Mouse (Mus musculus) liver, adult 2 months (tissue): Measurements from ENCODE around the gene Rad9a. TPM values are rescaled to one million over a fixed set of nuclear protein-coding genes. Genes with fewer than 3 reads are reported as not detected.
"Not testable (repeated sequence)": the region's sequence is repeated elsewhere in the genome, so short reads cannot be mapped to it uniquely, and the experiment has no call there.

Experiments
- DNase-seq: peaks from one replicate; pipeline ENCODE4 v3.0.0-alpha.2; 2011; ENCODE audit warnings: low read depth, low spot score; ENCODE audit errors: extremely low read depth
- H3K27ac ChIP-seq: fragments of 200-500 bp; replicated peaks from 2 replicates; pipeline ENCODE4 v1.5.1; 2012; ENCODE audit warnings: low read depth, mild to moderate bottlenecking, control low read depth, inconsistent platforms, low read length; ENCODE audit not compliant: insufficient read depth
- H3K27me3 ChIP-seq: fragments of 200-500 bp; 2 replicates; pipeline ENCODE4 v1.6.1; 2012; ENCODE audit warnings: mild to moderate bottlenecking, moderate library complexity, low read length, inconsistent platforms; ENCODE audit not compliant: control insufficient read depth, insufficient read depth
- H3K36me3 ChIP-seq: fragments of 200-500 bp; 2 replicates; pipeline ENCODE4 v1.6.1; 2012; ENCODE audit warnings: low read length, inconsistent platforms; ENCODE audit not compliant: control insufficient read depth, insufficient read depth
- H3K4me1 ChIP-seq: fragments of 200-500 bp; 2 replicates; pipeline ENCODE4 v1.6.1; 2011; ENCODE audit warnings: low read length; ENCODE audit not compliant: control insufficient read depth, insufficient read depth
- H3K4me3 ChIP-seq: fragments of 200-500 bp; 2 replicates; pipeline ENCODE4 v1.5.1; 2011; ENCODE audit warnings: low read depth, mild to moderate bottlenecking, control low read depth, low read length, moderate library complexity; ENCODE audit not compliant: insufficient read depth
- H3K79me2 ChIP-seq: fragments of 200-500 bp; 2 replicates; pipeline ENCODE4 v1.6.1; 2012; ENCODE audit warnings: inconsistent platforms, mild to moderate bottlenecking, low read length, moderate library complexity; ENCODE audit not compliant: control insufficient read depth, insufficient read depth
- H3K9ac ChIP-seq: fragments of 200-500 bp; 2 replicates; pipeline ENCODE4 v1.6.1; 2012; ENCODE audit warnings: low read depth, mild to moderate bottlenecking, control low read depth, inconsistent platforms, low read length
- CTCF ChIP-seq: fragments of 200-500 bp; IDR thresholded peaks from 2 replicates; pipeline ENCODE4 v1.5.1; 2011; ENCODE audit warnings: low read depth, low read length, control low read depth
- POLR2A ChIP-seq: fragments of 200-500 bp; IDR thresholded peaks from 2 replicates; pipeline ENCODE4 v1.6.1; 2011; ENCODE audit warnings: low read length, control low read depth; ENCODE audit not compliant: insufficient read depth; ENCODE audit errors: extremely low read depth
- WGBS: fragments of 180-500 bp; shearing (Covaris S2); methylation state at CpG from one replicate; pipeline ENCODE4 v1.1.7; 2018; 5-methylcytosine and 5-hydroxymethylcytosine counted together
- polyA plus RNA-seq: library from polyadenylated mRNA; depleted of rRNA; stranded (reverse); fragments of >200 nt; gene quantifications from 2 replicates; pipeline ENCODE4 v1.2.3, GENCODE M21; 2012; rRNA removed
- total RNA-seq: library from RNA; depleted of rRNA; stranded (reverse); fragments of >200 nt; gene quantifications from 2 replicates; pipeline ENCODE4 v1.2.3, GENCODE M21; 2014; rRNA removed

Gene Rad9a
- total RNA-seq (0.74 and 1.3 TPM in 2 replicates), polyA plus RNA-seq (7.0 and 7.5 TPM in 2 replicates)

- peak within 1 kb of the TSS; percentile 78 for H3K4me3 ChIP-seq
- no peaks in the 10 kb centered on the region for H3K27me3 ChIP-seq
- WGBS: under 1% methylated on average over 34 of the region's 34 CpGs
- H3K79me2 ChIP-seq: no peaks in the 10 kb centered on the region
- DNase-seq: peak; percentile 86
- peaks cover 14% of the 10 kb centered on the region for H3K4me1 ChIP-seq
- peak within 1 kb of the TSS; percentile 79 for H3K9ac ChIP-seq
- TF ChIP-seq CTCF: no peak
- 0 out of 2 replicates have a peak, but pooled peaks have one; percentile 32 for TF ChIP-seq POLR2A
- no peaks in the 10 kb centered on the region for H3K36me3 ChIP-seq
- peak within 1 kb of the TSS; percentile 8; the same call in 1 of the 2 replicates for H3K27ac ChIP-seq
Measured at GRCm38 (mm10) chr19:4201291-4201909, at the start of gene Rad9a. Gene Rad9a, minus strand, starts transcription at chr19:4201662.

DNA sequence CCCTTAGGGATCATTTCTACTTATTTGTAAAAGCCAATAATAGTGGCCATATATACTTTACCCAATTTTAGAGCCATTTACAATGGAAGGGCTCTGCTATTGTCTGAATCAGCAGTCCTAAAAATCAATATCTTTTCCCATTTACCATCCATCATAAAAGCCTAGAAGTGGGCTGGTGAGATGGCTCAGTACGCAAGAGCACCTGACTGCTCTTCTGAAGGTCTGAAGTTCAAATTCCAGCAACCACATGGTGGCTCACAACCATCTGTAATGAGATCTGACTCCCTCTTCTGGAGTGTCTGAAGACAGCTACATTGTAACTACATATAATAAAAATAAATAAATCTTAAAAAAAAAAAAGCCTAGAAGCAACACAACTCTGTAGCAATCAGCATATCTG lies 47.2 kb upstream of the Rad9a start:
- not testable (repeated sequence) for H3K4me1 ChIP-seq, H3K79me2 ChIP-seq, DNase-seq, H3K27me3 ChIP-seq, H3K27ac ChIP-seq, H3K4me3 ChIP-seq, H3K9ac ChIP-seq, H3K36me3 ChIP-seq
- WGBS: 35% methylated on average over 1 of the region's 1 CpGs

DNA sequence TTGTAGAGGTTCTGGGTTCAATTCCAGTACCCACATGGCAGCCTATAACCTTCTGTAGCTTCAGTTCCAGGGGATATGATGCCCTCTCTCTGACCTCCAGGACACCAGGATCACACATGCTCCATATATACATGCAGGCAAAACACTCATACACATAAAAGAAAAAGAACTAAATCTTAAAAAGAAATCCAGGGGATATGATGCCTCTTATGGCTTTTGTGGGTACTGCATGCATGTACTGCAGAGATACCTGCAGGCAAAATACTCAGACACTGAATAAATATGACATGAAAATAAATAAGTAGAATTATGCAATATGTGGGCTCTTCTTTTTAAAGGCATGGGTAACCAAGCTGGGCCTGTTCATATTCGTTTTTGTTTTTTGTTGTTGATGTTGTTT lies 45.5 kb upstream of the Rad9a start:
- no peaks in the 10 kb centered on the region for H3K79me2 ChIP-seq
- H3K9ac ChIP-seq: no peak overlapping the region
- H3K36me3 ChIP-seq: no peaks in the 10 kb centered on the region
- no peak overlapping the region for H3K4me3 ChIP-seq
- no peaks in the 10 kb centered on the region for H3K4me1 ChIP-seq
- no peaks in the 10 kb centered on the region for H3K27me3 ChIP-seq
- H3K27ac ChIP-seq: no peak overlapping the region
- 58% methylated on average over 1 of the region's 1 CpGs for WGBS
- TF ChIP-seq POLR2A: no peak
- TF ChIP-seq CTCF: no peak
- no peak for DNase-seq

- no peaks in the 10 kb centered on the region for H3K36me3 ChIP-seq
- peaks cover 2% of the 10 kb centered on the region for H3K4me1 ChIP-seq
- no peaks in the 10 kb centered on the region for H3K27me3 ChIP-seq
- 92% methylated on average over 6 of the region's 6 CpGs for WGBS
- TF ChIP-seq CTCF: no peak
- no peak for TF ChIP-seq POLR2A
- no peak overlapping the region for H3K27ac ChIP-seq
- DNase-seq: no peak
- H3K79me2 ChIP-seq: no peaks in the 10 kb centered on the region
- no peak overlapping the region for H3K4me3 ChIP-seq
- H3K9ac ChIP-seq: no peak overlapping the region
Measured at GRCm38 (mm10) chr19:4244775-4245174, 43.3 kb upstream of the Rad9a start.

DNA sequence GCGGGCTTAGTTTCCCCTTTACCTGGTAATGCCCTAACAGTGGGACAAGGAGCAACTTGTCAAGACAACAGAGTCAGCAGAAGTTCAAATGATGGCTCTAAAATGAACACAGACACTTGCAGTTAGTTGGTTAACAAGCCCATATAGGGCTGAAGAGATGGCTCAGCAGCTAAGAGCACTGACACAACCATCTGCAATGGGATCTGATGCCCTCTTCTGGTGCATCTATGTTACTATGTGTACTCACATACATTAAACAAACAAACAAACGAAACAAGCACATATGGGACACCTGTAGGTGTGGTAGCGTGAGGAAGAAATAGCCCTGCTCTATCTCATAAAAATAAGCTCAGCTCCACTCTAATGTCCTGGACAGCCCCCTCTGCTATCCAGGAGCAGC lies 41.0 kb upstream of the Rad9a start:
- H3K4me3 ChIP-seq: no peak overlapping the region
- peaks cover 2% of the 10 kb centered on the region for H3K4me1 ChIP-seq
- no peak overlapping the region for H3K27ac ChIP-seq
- WGBS: 85% methylated on average over 3 of the region's 3 CpGs
- no peaks in the 10 kb centered on the region for H3K27me3 ChIP-seq
- no peaks in the 10 kb centered on the region for H3K79me2 ChIP-seq
- no peaks in the 10 kb centered on the region for H3K36me3 ChIP-seq
- no peak for DNase-seq
- no peak for TF ChIP-seq POLR2A
- no peak for TF ChIP-seq CTCF
- H3K9ac ChIP-seq: no peak overlapping the region

GRCm38 (mm10) chr19:4240247-4240668 lies 38.8 kb upstream of the Rad9a start:
- Histone ChIP-seq H3K27ac (no peak overlapping the region), H3K36me3 (no peaks in the 10 kb centered on the region), H3K4me3 (no peak overlapping the region), H3K79me2 (no peaks in the 10 kb centered on the region), H3K4me1 (peaks cover 2% of the 10 kb centered on the region), H3K9ac (no peak overlapping the region), H3K27me3 (no peaks in the 10 kb centered on the region)
- TF ChIP-seq POLR2A (no peak), CTCF (no peak)
- peak; percentile 30 for DNase-seq
- WGBS: 24% methylated on average over 8 of the region's 8 CpGs
